Mouse (Mus musculus): ENCODE data around the gene Zfyve16. TPM values are rescaled to one million over a fixed set of nuclear protein-coding genes. Genes with fewer than 3 reads are reported as not detected.

Gene Zfyve16
- total and polyA plus RNA-seq, 3 experiments: 4.1 to 4.5 TPM; not detected in 1

- H3K79me2 ChIP-seq (ENCODE audit: control insufficient read depth, insufficient read depth, low read length, poor library complexity): no peaks in the 10 kb centered on the region
- no peaks in the 10 kb centered on the region; a peak in 1 of 4 replicates for H3K4me1 ChIP-seq (ENCODE audit: control insufficient read depth in 1 of 2, insufficient read depth in 2 of 2, low read length in 2 of 2)
- H3K9me3 ChIP-seq (replicated peaks; ENCODE audit: insufficient read depth, low read length): no peaks in the 10 kb centered on the region
- no peaks in the 10 kb centered on the region for H3K27me3 ChIP-seq (ENCODE audit: control insufficient read depth in 1 of 2, insufficient read depth in 2 of 2, low read length in 2 of 2)
- no peak overlapping the region for H3K27ac ChIP-seq (ENCODE audit: control insufficient read depth, low read depth, low read length)
- no peak overlapping the region for H3K9ac ChIP-seq (ENCODE audit: control insufficient read depth, low read depth, low read length, poor library complexity, severe bottlenecking)
- no peaks in the 10 kb centered on the region for H3K36me3 ChIP-seq (ENCODE audit: control insufficient read depth in 1 of 2, insufficient read depth in 2 of 2, low read length in 2 of 2)
- H3K4me3 ChIP-seq (ENCODE audit: control insufficient read depth in 1 of 2, insufficient read depth in 1 of 2, low read depth in 2 of 2, low read length in 2 of 2): no peak overlapping the region
- no peak for TF ChIP-seq ZKSCAN1 (IDR thresholded peaks at IDR 0.05; ENCODE audit: low read depth, low read length)
- TF ChIP-seq ETS1 (IDR thresholded peaks at IDR 0.05; ENCODE audit: low read depth, low read length): 0 out of 2 replicates have a peak, but pooled peaks have one; percentile 16
- TF ChIP-seq CTCF (IDR thresholded peaks at IDR 0.05 in 2 of 3, conservative IDR thresholded peaks at IDR 0.05 in 1 of 3; ENCODE audit: control insufficient read depth in 1 of 3, insufficient read depth in 1 of 3, low read depth in 2 of 3, low read length in 3 of 3, poor library complexity in 1 of 3, severe bottlenecking in 1 of 3): no peak
- no peak for TF ChIP-seq MEF2A (IDR thresholded peaks at IDR 0.05; ENCODE audit: extremely low read depth, insufficient replicate concordance, low read depth, low read length, poor library complexity, severe bottlenecking)
- peak in 1 of 2 experiments; percentile 54; a peak in 1 of 4 replicates for TF ChIP-seq EP300 (IDR thresholded peaks at IDR 0.05; ENCODE audit: low read depth in 1 of 2, low read length in 2 of 2)
- TF ChIP-seq TBP (IDR thresholded peaks at IDR 0.05; ENCODE audit: low read depth, low read length): no peak
- no peak for TF ChIP-seq MYC (IDR thresholded peaks at IDR 0.05; ENCODE audit: low read depth, low read length)
- TF ChIP-seq MAX (IDR thresholded peaks at IDR 0.05; ENCODE audit: low read length): no peak
- peak; percentile 64 for TF ChIP-seq GATA1 (IDR thresholded peaks at IDR 0.05; ENCODE audit: low read depth, low read length)
- DNase-seq (ENCODE audit: low read depth, low spot score): peak; percentile 64
Measured at GRCm38 (mm10) chr13:92540997-92541396, 10.3 kb upstream of the Zfyve16 start.

GRCm38 (mm10) chr13:92539126-92539525 is 8.5 kb upstream of the Zfyve16 start:
- Histone ChIP-seq H3K9me3 (replicated peaks; ENCODE audit: insufficient read depth, low read length) (no peaks in the 10 kb centered on the region), H3K79me2 (ENCODE audit: control insufficient read depth, insufficient read depth, low read length, poor library complexity) (no peaks in the 10 kb centered on the region), H3K36me3 (ENCODE audit: control insufficient read depth in 1 of 2, insufficient read depth in 2 of 2, low read length in 2 of 2) (no peaks in the 10 kb centered on the region), H3K4me1 (ENCODE audit: control insufficient read depth in 1 of 2, insufficient read depth in 2 of 2, low read length in 2 of 2) (no peaks in the 10 kb centered on the region; a peak in 1 of 4 replicates), H3K27me3 (ENCODE audit: control insufficient read depth in 1 of 2, insufficient read depth in 2 of 2, low read length in 2 of 2) (no peaks in the 10 kb centered on the region; a peak in 1 of 4 replicates), H3K4me3 (ENCODE audit: control insufficient read depth in 1 of 2, insufficient read depth in 1 of 2, low read depth in 2 of 2, low read length in 2 of 2) (no peak overlapping the region), H3K9ac (ENCODE audit: control insufficient read depth, low read depth, low read length, poor library complexity, severe bottlenecking) (no peak overlapping the region), H3K27ac (ENCODE audit: control insufficient read depth, low read depth, low read length) (no peak overlapping the region)
- DNase-seq (ENCODE audit: low read depth, low spot score): no peak
- TF ChIP-seq CHD1 (IDR thresholded peaks at IDR 0.05; ENCODE audit: low read depth, low read length) (no peak), ZC3H11A (IDR thresholded peaks at IDR 0.05; ENCODE audit: low read depth, low read length) (no peak), CTCF (IDR thresholded peaks at IDR 0.05 in 2 of 3, conservative IDR thresholded peaks at IDR 0.05 in 1 of 3; ENCODE audit: control insufficient read depth in 1 of 3, insufficient read depth in 1 of 3, low read depth in 2 of 3, low read length in 3 of 3, poor library complexity in 1 of 3, severe bottlenecking in 1 of 3) (no peak)

- no peak for DNase-seq (ENCODE audit: low read depth, low spot score)
- Histone ChIP-seq H3K9ac (ENCODE audit: control insufficient read depth, low read depth, low read length, poor library complexity, severe bottlenecking) (no peak overlapping the region), H3K27me3 (ENCODE audit: control insufficient read depth in 1 of 2, insufficient read depth in 2 of 2, low read length in 2 of 2) (no peaks in the 10 kb centered on the region; a peak in 1 of 4 replicates), H3K79me2 (ENCODE audit: control insufficient read depth, insufficient read depth, low read length, poor library complexity) (no peaks in the 10 kb centered on the region; the same call in 1 of the 2 replicates), H3K9me3 (replicated peaks; ENCODE audit: insufficient read depth, low read length) (no peaks in the 10 kb centered on the region), H3K4me1 (ENCODE audit: control insufficient read depth in 1 of 2, insufficient read depth in 2 of 2, low read length in 2 of 2) (peaks cover 0 to under 1% of the 10 kb centered on the region in 2 experiments; a peak in 1 of 4 replicates), H3K36me3 (ENCODE audit: control insufficient read depth in 1 of 2, insufficient read depth in 2 of 2, low read length in 2 of 2) (no peaks in the 10 kb centered on the region; a peak in 2 of 4 replicates), H3K4me3 (ENCODE audit: control insufficient read depth in 1 of 2, insufficient read depth in 1 of 2, low read depth in 2 of 2, low read length in 2 of 2) (no peak overlapping the region), H3K27ac (ENCODE audit: control insufficient read depth, low read depth, low read length) (no peak overlapping the region)
- TF ChIP-seq MYB (IDR thresholded peaks at IDR 0.05; ENCODE audit: low read depth, low read length) (no peak), UBTF (IDR thresholded peaks at IDR 0.05; ENCODE audit: borderline replicate concordance, insufficient read depth, low read depth, low read length) (no peak), ETS1 (IDR thresholded peaks at IDR 0.05; ENCODE audit: low read depth, low read length) (no peak), KAT2A (conservative IDR thresholded peaks at IDR 0.05; ENCODE audit: low read depth, low read length) (no peak), TAL1 (IDR thresholded peaks at IDR 0.05; ENCODE audit: low read length) (no peak), MAZ (IDR thresholded peaks at IDR 0.05; ENCODE audit: low read depth, low read length) (no peak), ZMIZ1 (IDR thresholded peaks at IDR 0.05; ENCODE audit: low read depth, low read length) (no peak), ZNF384 (IDR thresholded peaks at IDR 0.05; ENCODE audit: low read depth, low read length) (no peak), NELFE (IDR thresholded peaks at IDR 0.05; ENCODE audit: low read depth, low read length) (no peak), GATA1 (IDR thresholded peaks at IDR 0.05; ENCODE audit: low read depth, low read length) (no peak), TBP (IDR thresholded peaks at IDR 0.05; ENCODE audit: low read depth, low read length) (no peak), CHD2 (IDR thresholded peaks at IDR 0.05; ENCODE audit: low read length) (no peak), CTCF (IDR thresholded peaks at IDR 0.05 in 2 of 3, conservative IDR thresholded peaks at IDR 0.05 in 1 of 3; ENCODE audit: control insufficient read depth in 1 of 3, insufficient read depth in 1 of 3, low read depth in 2 of 3, low read length in 3 of 3, poor library complexity in 1 of 3, severe bottlenecking in 1 of 3) (no peak), USF2 (IDR thresholded peaks at IDR 0.05; ENCODE audit: borderline replicate concordance in 1 of 2, insufficient read depth in 1 of 2, low read depth in 1 of 2, low read length in 2 of 2) (no peak), POLR2A (IDR thresholded peaks at IDR 0.05; ENCODE audit: control insufficient read depth in 1 of 2, insufficient read depth in 1 of 2, low read depth in 1 of 2, low read length in 2 of 2, poor library complexity in 1 of 2) (no peak), RCOR1 (IDR thresholded peaks at IDR 0.05; ENCODE audit: low read depth, low read length) (no peak), MAX (IDR thresholded peaks at IDR 0.05; ENCODE audit: low read length) (no peak), SIN3A (IDR thresholded peaks at IDR 0.05; ENCODE audit: low read length) (no peak)
Measured at GRCm38 (mm10) chr13:92533801-92534200, 3.1 kb upstream of the Zfyve16 start.

Data from MEL (cell line).